Mouse (Mus musculus) embryonic stem cell, embryonic (primary cell): ENCODE results near the gene Arhgap19.

Source experiments
- CTCF ChIA-PET, 4 experiments: fragments of 300-600 bp in 2 of 4; fragments of 350-600 bp in 2 of 4; sonication (Branson Sonifier 250); formaldehyde crosslinking; loops; one replicate each; lab custom pipeline; 2022; ENCODE audit warnings: inconsistent platforms in 2 of 4; lab: Charles Lee
- POLR2A ChIA-PET, 4 experiments: fragments of 300-600 bp in 2 of 4; fragments of 350-600 bp in 2 of 4; sonication (Branson Sonifier 250); formaldehyde crosslinking; loops; one replicate each; lab custom pipeline; 2022; ENCODE audit warnings: antibody characterized with exemption in 4 of 4, inconsistent platforms in 1 of 4; lab: Charles Lee

Gene Arhgap19

DNA sequence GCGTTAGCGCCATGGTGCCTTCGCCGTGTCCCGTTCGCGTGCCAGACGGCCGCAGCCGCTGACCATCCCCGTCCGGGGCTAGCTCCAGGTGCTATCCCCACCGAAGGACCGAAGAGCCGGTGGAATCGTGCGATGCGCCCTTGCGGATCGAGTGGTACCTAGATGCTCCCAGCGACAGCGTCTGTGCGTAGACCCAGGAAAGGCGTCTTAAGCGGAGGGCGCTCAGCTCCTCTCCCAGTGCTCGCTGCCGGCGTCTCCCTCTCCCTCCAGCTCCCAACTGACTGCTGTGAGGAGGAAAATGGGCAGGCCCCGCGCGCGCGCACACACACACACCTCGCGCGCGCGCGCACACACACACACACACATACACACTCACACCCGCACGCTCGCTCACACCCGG is 58.5 kb downstream of the Arhgap19 start, which contains the start of gene Slit1:
Gene Slit1, minus strand, starts transcription at position 270 of the 400 bp plus-strand sequence.
- ChIA-PET CTCF (interaction anchor here in 3 of 4 experiments (0.6 to 1.3 kb wide), 4 partner anchors 21 to 811 kb away, joined by 3 read pairs; no protein-coding TSS in a partner anchor), POLR2A (interaction anchor here in 3 of 4 experiments (0.5 to 1.8 kb wide), 4 partner anchors 12 to 85 kb away, joined by 3 to 7 read pairs (median 4); no protein-coding TSS in a partner anchor)

DNA sequence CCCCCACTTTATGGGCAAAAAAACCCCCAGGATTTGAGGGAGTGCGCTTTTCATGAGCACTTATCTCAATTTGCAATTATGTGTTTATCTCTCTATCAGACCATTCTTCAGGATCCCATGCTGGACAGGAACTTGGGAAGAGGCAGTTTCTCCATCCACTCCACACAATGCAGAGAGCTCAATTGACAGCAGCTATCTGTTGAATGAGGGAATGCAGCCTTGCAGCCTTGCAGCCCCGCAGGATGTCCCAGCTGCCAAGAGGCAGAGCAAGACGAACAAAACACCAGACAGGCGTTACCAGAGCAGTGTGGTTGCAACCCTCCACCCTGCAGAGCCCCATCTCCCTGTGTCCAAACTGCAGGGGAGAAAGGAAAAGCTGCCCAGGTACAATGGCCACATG is 63.0 kb downstream of the Arhgap19 start:
- ChIA-PET POLR2A (no interaction called here), CTCF (interaction anchor here in 2 of 4 experiments (0.6 to 1.7 kb wide), 4 partner anchors 22 to 110 kb away, joined by 3 to 7 read pairs (median 4); no protein-coding TSS in a partner anchor)

DNA sequence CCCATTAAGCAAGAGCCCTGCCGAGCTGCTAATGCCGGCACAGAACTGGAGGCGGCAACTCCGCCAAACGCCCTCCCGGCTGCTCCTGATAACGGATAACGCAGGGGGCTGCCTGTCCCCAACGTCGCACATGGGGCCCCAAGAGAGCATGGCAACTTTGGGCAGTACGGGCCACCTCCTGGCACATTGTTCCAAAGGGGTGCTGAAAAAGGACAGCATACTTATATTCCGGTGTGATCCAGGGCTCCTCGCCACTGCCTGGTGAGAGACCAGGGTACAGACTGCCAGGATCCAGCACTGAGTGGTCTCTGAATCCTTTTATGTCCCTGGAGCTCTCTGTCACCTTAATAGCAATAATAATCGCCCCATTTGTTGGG is 63.4 kb downstream of the Arhgap19 start:
- CTCF ChIA-PET = interaction anchor here in 1 of 4 experiments (1.4 to 1.7 kb wide), 2 partner anchors 25 to 109 kb away, joined by 3 to 7 read pairs; no protein-coding TSS in a partner anchor
- POLR2A ChIA-PET = interaction anchor here in 1 of 4 experiments (1.0 kb wide), 1 partner anchor 17 kb away, joined by 3 read pairs; no protein-coding TSS in a partner anchor

DNA sequence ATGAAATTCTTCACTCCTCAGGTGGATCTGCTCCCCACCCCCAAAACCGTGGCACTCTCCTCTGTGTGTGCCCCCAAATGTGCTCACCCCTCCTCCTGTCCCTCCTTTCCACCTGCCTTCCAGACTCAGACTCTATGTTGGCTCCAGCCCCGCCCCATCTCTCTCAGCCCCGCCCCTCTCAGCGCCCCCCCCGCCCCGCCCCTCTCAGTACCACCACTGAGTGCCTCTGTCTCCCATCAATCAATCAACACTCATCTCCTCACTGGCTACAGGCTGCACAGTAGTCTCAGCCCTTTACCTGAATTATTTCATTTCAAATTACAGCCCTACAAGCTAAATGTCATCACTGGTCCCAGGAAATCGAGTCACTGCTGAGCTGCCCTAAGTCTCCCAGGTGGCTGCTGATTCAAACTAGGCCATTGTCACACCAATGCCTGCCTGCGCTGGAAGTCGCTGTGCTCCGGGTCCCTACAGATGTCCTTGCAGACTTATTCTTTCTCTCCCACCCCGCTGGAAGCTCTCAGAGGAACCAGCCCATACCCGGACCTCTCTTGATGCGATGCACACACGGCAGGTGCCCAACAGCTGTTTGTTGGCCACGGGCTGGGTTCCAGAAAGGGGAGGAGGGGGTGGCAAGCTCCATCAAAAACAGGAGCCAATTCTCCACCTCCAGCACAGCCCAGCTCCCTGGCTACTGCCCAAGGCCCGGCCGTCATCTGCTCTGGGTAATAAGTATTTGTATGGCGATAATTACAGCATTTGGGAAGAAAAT is 64.0 kb downstream of the Arhgap19 start:
- ChIA-PET CTCF (interaction anchor here in 1 of 4 experiments (1.4 to 1.7 kb wide), 2 partner anchors 25 to 109 kb away, joined by 3 to 7 read pairs; no protein-coding TSS in a partner anchor), POLR2A (interaction anchor here in 3 of 4 experiments (0.5 to 1.0 kb wide), 3 partner anchors 9 to 810 kb away, joined by 3 to 4 read pairs (median 3); no protein-coding TSS in a partner anchor)

DNA sequence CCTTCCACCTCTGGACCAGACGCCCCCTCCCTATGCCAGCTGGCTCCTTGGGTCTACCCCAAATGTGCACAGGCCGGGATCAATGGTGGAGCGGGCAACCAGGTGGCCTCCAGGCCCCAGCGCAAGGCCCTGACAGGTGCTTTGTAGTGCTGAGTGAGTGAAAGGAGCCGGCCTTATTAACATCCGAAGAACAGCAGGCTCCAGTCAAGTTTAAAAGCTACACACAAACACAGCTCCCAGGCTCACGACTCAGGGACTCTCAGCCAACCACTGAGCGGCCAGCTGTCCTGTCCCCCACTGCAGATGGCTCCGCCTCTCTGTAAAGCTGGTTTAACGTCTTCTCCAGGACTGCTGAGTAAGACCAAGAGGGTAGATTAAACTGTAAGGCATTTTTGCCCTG is 67.2 kb downstream of the Arhgap19 start:
- CTCF ChIA-PET = interaction anchor here in 1 of 4 experiments (1.0 kb wide), 1 partner anchor 48 kb away, joined by 3 read pairs; no protein-coding TSS in a partner anchor
- POLR2A ChIA-PET = interaction anchor here in 1 of 4 experiments (0.6 to 1.0 kb wide), 2 partner anchors 82 to 352 kb away, joined by 3 to 4 read pairs; no protein-coding TSS in a partner anchor

DNA sequence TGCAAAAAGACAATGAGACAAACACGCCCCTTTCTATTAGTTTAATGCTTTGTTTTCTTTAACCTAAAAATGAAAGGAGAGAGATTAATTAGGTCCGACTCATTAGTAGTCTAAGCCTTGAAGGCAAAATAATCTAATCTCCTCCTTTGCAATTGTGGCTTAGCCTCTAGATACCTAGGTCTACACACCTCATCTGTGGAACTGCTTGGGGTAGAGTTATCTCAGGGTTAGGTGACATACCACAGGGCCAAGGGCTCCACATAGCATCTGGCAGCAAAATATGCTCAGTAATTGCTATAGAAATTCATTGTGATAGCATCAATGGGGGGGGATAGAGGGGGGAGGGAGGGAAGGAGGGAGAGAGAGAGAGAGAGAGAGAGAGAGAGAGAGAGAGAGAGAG is 76.4 kb downstream of the Arhgap19 start:
- ChIA-PET CTCF (interaction anchor here in 2 of 4 experiments (0.7 to 1.0 kb wide), 4 partner anchors 26 to 283 kb away, joined by 3 to 7 read pairs (median 4); no protein-coding TSS in a partner anchor), POLR2A (no interaction called here)

DNA sequence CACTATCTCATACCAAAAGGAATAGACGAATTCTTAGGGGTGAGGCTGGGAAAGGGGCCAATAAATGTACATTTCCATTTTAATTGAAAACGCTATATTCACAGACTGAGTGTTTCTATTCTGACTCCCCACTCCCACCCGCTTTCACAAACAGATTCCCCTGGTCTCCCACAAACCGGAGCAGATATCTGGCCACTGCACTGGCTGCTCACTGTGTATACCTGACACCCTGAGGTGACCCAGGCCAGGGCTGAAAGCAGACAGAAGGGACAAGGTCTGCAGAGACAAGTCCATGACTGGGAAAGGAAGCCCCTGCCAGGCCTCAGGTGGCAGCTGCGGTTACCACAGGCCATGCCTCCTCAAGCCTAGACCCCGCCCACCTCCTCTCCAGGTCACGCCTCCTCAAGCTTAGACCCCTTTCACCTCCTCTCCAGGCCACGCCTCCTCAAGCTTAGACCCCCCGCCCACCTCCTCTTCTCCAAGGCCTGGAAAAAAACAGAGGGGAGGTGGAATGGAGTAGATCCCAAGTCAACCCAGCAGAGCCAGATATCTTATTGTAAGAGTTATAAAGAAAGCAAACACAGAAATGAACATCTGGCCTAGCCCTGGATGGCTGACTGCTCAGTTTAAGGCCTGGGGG is 76.9 kb downstream of the Arhgap19 start:
- ChIA-PET POLR2A (interaction anchor here in 2 of 4 experiments (0.6 to 0.9 kb wide), 2 partner anchors 9 to 69 kb away, joined by 4 to 9 read pairs; no protein-coding TSS in a partner anchor), CTCF (interaction anchor here in 2 of 4 experiments (0.7 to 1.1 kb wide), 5 partner anchors 27 to 283 kb away, joined by 3 to 7 read pairs (median 3); no protein-coding TSS in a partner anchor)

DNA sequence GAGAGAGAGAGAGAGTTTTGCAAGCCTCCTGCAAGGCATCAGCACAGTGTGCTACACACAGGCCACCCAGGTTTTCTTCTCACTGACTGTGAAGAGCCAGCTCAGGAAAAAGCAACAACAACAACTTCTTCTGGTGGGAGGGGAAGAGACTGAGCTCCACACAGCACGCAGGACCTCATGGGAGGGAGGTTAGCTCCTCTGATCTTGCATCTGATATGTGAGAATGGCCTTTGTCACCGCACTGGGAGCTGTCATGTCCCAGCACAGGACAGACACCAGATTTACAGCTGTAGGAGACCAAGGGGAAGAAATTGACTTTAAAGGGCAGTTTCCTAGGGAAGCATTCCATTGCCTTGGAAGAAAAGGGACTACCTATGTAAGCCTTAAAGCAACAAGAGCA is 78.5 kb downstream of the Arhgap19 start:
- CTCF ChIA-PET = no interaction called here

DNA sequence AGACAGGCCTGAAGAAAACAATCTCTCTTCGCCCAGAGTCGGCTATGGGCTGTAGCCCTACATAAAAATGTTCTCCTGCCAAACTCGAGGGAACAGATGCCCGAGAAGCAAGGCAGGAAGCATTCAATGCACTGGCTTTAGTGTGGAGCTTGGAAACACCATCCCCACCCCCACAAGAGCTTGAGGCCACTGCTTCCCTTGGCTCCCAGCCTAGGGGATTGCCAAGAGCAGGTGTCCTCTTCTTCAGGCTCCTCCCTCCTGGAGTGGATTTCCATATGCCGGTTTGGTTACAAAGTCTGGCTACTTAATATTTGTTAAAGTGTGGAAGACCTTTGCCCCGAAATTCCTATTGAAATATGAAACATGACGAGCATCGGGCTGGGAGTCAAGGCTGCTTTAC is 82.4 kb downstream of the Arhgap19 start:
- CTCF ChIA-PET = no interaction called here
- POLR2A ChIA-PET = no interaction called here

More for the DNA sequence above, 78.5 kb downstream of the Arhgap19 start:
- POLR2A ChIA-PET = no interaction called here
